Mouse (Mus musculus): Measurements from ENCODE around the gene Nab2.

- no peak for TF ChIP-seq CTCF (IDR thresholded peaks at IDR 0.05; ENCODE audit: low read depth, low read length)
- TF ChIP-seq POLR2AphosphoS5 (IDR thresholded peaks at IDR 0.05; ENCODE audit: insufficient replicate concordance, low read depth, low read length): no peak; the same call in 1 of the 2 replicates
Observed at GRCm38 (mm10) chr10:127661915-127662663, 6.3 kb downstream of the Nab2 start.
